Comparison of ENCODE assay signal across 8 mouse cellular contexts in genomic region chr4:59548560-59549174, GRCm38 (mm10). TPM values are rescaled to one million over a fixed set of nuclear protein-coding genes. Genes with fewer than 3 reads are reported as not detected.
DNase-seq lines count a peak whose midpoint lies in the region; ATAC-seq and TF ChIP-seq lines count a peak whose summit lies in the region.

No protein-coding gene starts in this region.

- no peaks in the 10 kb centered on the region for H3K9me3 ChIP-seq in hindbrain, embryonic 16.5 days (ENCODE audit: control insufficient read depth, low read length)

- peaks cover 12% of the 10 kb centered on the region for H3K4me1 ChIP-seq in hindbrain, embryonic 16.5 days (ENCODE audit: control insufficient read depth, insufficient read depth, low read depth, low read length)

- under 1% methylated on average over 59 of the region's 83 CpGs for WGBS in hindbrain, embryonic 16.5 days

- no peaks in the 10 kb centered on the region for H3K36me3 ChIP-seq in hindbrain, embryonic 16.5 days (ENCODE audit: control insufficient read depth, insufficient read depth, low read length)

- H3K27me3 ChIP-seq in hindbrain, embryonic 16.5 days (replicated peaks; ENCODE audit: control insufficient read depth, insufficient read depth, low read length): no peaks in the 10 kb centered on the region

- peak; percentile 90 for ATAC-seq in hindbrain, embryonic 16.5 days
- peak; percentile 62 for ATAC-seq in megakaryocyte, adult 5-6 weeks (ENCODE audit: poor library complexity, severe bottlenecking)

- no peak for TF ChIP-seq CTCF in gastrocnemius, adult 2 months (IDR thresholded peaks at IDR 0.05)

- intact Hi-C loops in gastrocnemius, adult 2 months (cut with DNase I): loop anchor here (1.0 kb wide), 1 partner anchor 359 kb away; the partner anchor contains the start of gene Ugcg

- H3K9ac ChIP-seq in hindbrain, embryonic 16.5 days (ENCODE audit: low read depth, low read length): peak overlapping the region; percentile 92

- peak overlapping the region; percentile 96 for H3K4me3 ChIP-seq in gastrocnemius, adult 2 months
- H3K4me3 ChIP-seq in hindbrain, embryonic 16.5 days (ENCODE audit: low read length): peak overlapping the region; percentile 99

- peak overlapping the region; percentile 71 for H3K4me2 ChIP-seq in hindbrain, embryonic 16.5 days (ENCODE audit: low read length)

- DNase-seq in adipocyte (ENCODE audit: low spot score): peak; percentile 57
- peak; percentile 66 to 75 for DNase-seq in cerebellum, postnatal 25 days
- peak; percentile 82 for DNase-seq in gastrocnemius, adult 2 months
- peak; percentile 30 to 50 for DNase-seq in left cerebral cortex, adult 8-10 months (ENCODE audit: low spot score in 2 of 2)
- peak; percentile 31 to 44 for DNase-seq in right cerebral cortex, postnatal 36 days (ENCODE audit: low spot score in 2 of 2)
- peak; percentile 68 to 71 for DNase-seq in urinary bladder, postnatal 4 days (ENCODE audit: low spot score in 2 of 2)

- peak overlapping the region; percentile 94 for H3K27ac ChIP-seq in gastrocnemius, adult 2 months
- H3K27ac ChIP-seq in hindbrain, embryonic 16.5 days (ENCODE audit: low read depth, low read length): peak overlapping the region; percentile 94

RNA-seq across cellular contexts. Expression of gene Ptbp3, which starts 0.5 kb away (rescaled TPM):
- total RNA-seq in gastrocnemius, adult 2 months (2021): 1 to 10 TPM; 6.7 to 10.0 TPM
- 14.5 and 19.7 TPM in 2 replicates for polyA plus RNA-seq in hindbrain, embryonic 16.5 days (2015; fragmentation: Nextera tagmentation; extraction: Ambion mirVana)
- total RNA-seq in left cerebral cortex, adult 8-10 months (2022): 10 to 100 TPM; 26.8 to 33.7 (median 29.1) TPM
- 341 TPM in 2 replicates for total RNA-seq in megakaryocyte, adult 5-6 weeks (2015)
- 283 and 309 TPM in 2 replicates for total RNA-seq in megakaryocyte, adult 5-6 weeks (2017)

RNA-seq across cellular contexts. Expression of gene Hsdl2, which starts 32.7 kb away (rescaled TPM):
- 10 to 100 TPM; 47.5 to 75.1 TPM for total RNA-seq in gastrocnemius, adult 2 months (2021)
- polyA plus RNA-seq in hindbrain, embryonic 16.5 days (2015; fragmentation: Nextera tagmentation; extraction: Ambion mirVana): 45.6 and 50.5 TPM in 2 replicates
- 10 to 100 TPM; 26.0 to 31.1 (median 29.2) TPM for total RNA-seq in left cerebral cortex, adult 8-10 months (2022)
- total RNA-seq in megakaryocyte, adult 5-6 weeks (2015): 22.2 and 23.5 TPM in 2 replicates
- 22.3 and 27.6 TPM in 2 replicates for total RNA-seq in megakaryocyte, adult 5-6 weeks (2017)

Comparison
In these comparisons a context has a peak if more than half of its experiments do, and no peak if none do; other contexts are left out.
1. Peak in every context shown above with its lines: DNase-seq, ATAC-seq, H3K4me3 ChIP-seq and H3K27ac ChIP-seq.
2. RNA of gene Ptbp3, which starts 0.5 kb away (total RNA-seq): 283 to 341 TPM in megakaryocyte, adult 5-6 weeks; 26.8 to 33.7 TPM in left cerebral cortex, adult 8-10 months and 6.7 to 10.0 TPM in gastrocnemius, adult 2 months; every median in the first group is over 4 times any median in the second.